In the genomic region with DNA sequence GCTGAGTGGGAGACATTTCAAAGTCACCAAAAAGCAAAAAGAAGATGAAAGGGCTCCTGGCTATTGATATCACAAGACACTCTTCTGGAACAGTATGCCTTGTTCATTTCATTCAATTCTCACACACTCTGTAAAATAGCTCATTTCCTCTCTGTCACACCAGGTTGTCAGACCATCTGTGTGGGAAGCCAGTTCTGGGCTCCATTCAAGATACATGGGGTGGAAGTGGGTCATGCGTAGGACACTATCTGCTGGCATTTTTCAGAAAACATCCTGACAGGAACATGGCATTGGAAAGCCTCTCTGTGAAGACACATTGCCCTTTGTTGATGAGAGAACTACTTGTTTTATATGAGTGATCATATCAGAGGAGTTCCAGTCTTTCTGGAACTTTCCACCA, we compare ENCODE assay signal across 18 mouse cellular contexts.
DNase-seq lines count a peak whose midpoint lies in the region; TF ChIP-seq lines count a peak whose summit lies in the region.
"Had no signal": no experiment of that assay in that cellular context is flagged by ENCODE, and none has a peak within 500 bp of the region (broad histone marks: within the 10 kb centered on the region; RNA-seq: fewer than 3 reads in every experiment).

No protein-coding gene starts in this region.

- H3K27ac ChIP-seq in limb, embryonic 10.5 days: no peak overlapping the region
- H3K27ac ChIP-seq: embryonic facial prominence, embryonic 15.5 days; hindbrain, postnatal 0 days; kidney, postnatal 0 days; liver, embryonic 13.5 days; neural tube, embryonic 15.5 days had no signal

- 98% methylated on average over 1 of the region's 1 CpGs for WGBS in limb, embryonic 10.5 days

- TF ChIP-seq POLR2A in brain, embryonic 14.5 days (IDR thresholded peaks at IDR 0.05; ENCODE audit: borderline replicate concordance, extremely low read depth, insufficient read depth, insufficient read length, poor library complexity, severe bottlenecking): no peak

- no peaks in the 10 kb centered on the region for H3K36me3 ChIP-seq in limb, embryonic 10.5 days
- H3K36me3 ChIP-seq: embryonic facial prominence, embryonic 15.5 days; liver, embryonic 13.5 days; neural tube, embryonic 15.5 days had no signal

- DNase-seq in frontal cortex, adult 2 months (ENCODE audit: extremely low spot score in 1 of 2, low spot score in 1 of 2): peak; percentile 8 to 32
- no peak for DNase-seq in frontal cortex, postnatal 25 days (ENCODE audit: low spot score in 2 of 2)
- peak; percentile 31 for DNase-seq in brain, embryonic 14.5 days (ENCODE audit: low read depth)
- peak; percentile 96 for DNase-seq in cerebellum, adult 9-10 months
- DNase-seq in layer of hippocampus, adult 8-10 months (ENCODE audit: low spot score in 2 of 2): peak; percentile 30 to 33
- DNase-seq in limb, embryonic 10.5 days (ENCODE audit: low spot score): no peak
- DNase-seq in adrenal gland, postnatal 14 days: no peak
- no peak for DNase-seq in urinary bladder, adult 2 months (ENCODE audit: low spot score)
- DNase-seq: adrenal gland, adult 8-10 months; embryo, embryonic 11 days; kidney, adult 11 months; liver, embryonic 13.5 days; retina, postnatal 1 day; thymus, adult 18-20 months had no signal

- no peak overlapping the region for H3K4me3 ChIP-seq in limb, embryonic 10.5 days
- H3K4me3 ChIP-seq: embryonic facial prominence, embryonic 15.5 days; liver, embryonic 13.5 days; neural tube, embryonic 15.5 days had no signal

- TF ChIP-seq CTCF in brain, embryonic 14.5 days (IDR thresholded peaks at IDR 0.05; ENCODE audit: borderline replicate concordance, extremely low read depth, insufficient read depth, insufficient read length): no peak

- no peaks in the 10 kb centered on the region for H3K9me3 ChIP-seq in limb, embryonic 10.5 days (replicated peaks)
- H3K9me3 ChIP-seq: embryonic facial prominence, embryonic 15.5 days; liver, embryonic 13.5 days; neural tube, embryonic 15.5 days had no signal

- no peaks in the 10 kb centered on the region for H3K27me3 ChIP-seq in limb, embryonic 10.5 days (ENCODE audit: low read depth, poor library complexity, severe bottlenecking)
- H3K27me3 ChIP-seq: embryonic facial prominence, embryonic 15.5 days; liver, embryonic 13.5 days; neural tube, embryonic 15.5 days had no signal

- peaks cover 7% of the 10 kb centered on the region for H3K4me1 ChIP-seq in limb, embryonic 10.5 days
- H3K4me1 ChIP-seq: embryonic facial prominence, embryonic 15.5 days; liver, embryonic 13.5 days had no signal

Comparison
In these comparisons a context has a peak if more than half of its experiments do, and no peak if none do; other contexts are left out.
1. DNase-seq: peak in frontal cortex, adult 2 months (2 of 2), brain, embryonic 14.5 days (single experiment), cerebellum, adult 9-10 months (single experiment) and layer of hippocampus, adult 8-10 months (2 of 2); none in frontal cortex, postnatal 25 days (0 of 2), limb, embryonic 10.5 days (single experiment), adrenal gland, postnatal 14 days (single experiment) and urinary bladder, adult 2 months (single experiment).